Mouse (Mus musculus): ENCODE results near the gene Wnt6. TPM values are rescaled to one million over a fixed set of nuclear protein-coding genes. Genes with fewer than 3 reads are reported as not detected.

Wnt6 gene
- polyA plus RNA-seq, 1 experiment, result 8.9 TPM

- peak; percentile 33 to 62 for DNase-seq (ENCODE audit: extremely low spot score in 1 of 2, low spot score in 1 of 2)
Measured at GRCm38 (mm10) chr1:74773136-74773535, 1.4 kb downstream of the Wnt6 start.

GRCm38 (mm10) chr1:74774062-74774461 is 2.4 kb downstream of the Wnt6 start:
- no peak for DNase-seq (ENCODE audit: extremely low spot score in 1 of 2, low spot score in 1 of 2)

- no peak for DNase-seq (ENCODE audit: extremely low spot score in 1 of 2, low spot score in 1 of 2)
Measured at GRCm38 (mm10) chr1:74775816-74776215, 4.1 kb downstream of the Wnt6 start.

- no peak for DNase-seq (ENCODE audit: extremely low spot score in 1 of 2, low spot score in 1 of 2)
Measured at GRCm38 (mm10) chr1:74778934-74779486, 7.3 kb downstream of the Wnt6 start.

GRCm38 (mm10) chr1:74782045-74782444 is 10.4 kb downstream of the Wnt6 start:
- no peak for DNase-seq (ENCODE audit: extremely low spot score in 1 of 2, low spot score in 1 of 2)

GRCm38 (mm10) chr1:74783554-74783953 is 11.9 kb downstream of the Wnt6 start:
- DNase-seq (ENCODE audit: extremely low spot score in 1 of 2, low spot score in 1 of 2), result no peak

GRCm38 (mm10) chr1:74784041-74784759 is 12.5 kb downstream of the Wnt6 start:
- peak in 1 of 2 experiments; percentile 65 for DNase-seq (ENCODE audit: extremely low spot score in 1 of 2, low spot score in 1 of 2)

GRCm38 (mm10) chr1:74787846-74788245 is 16.2 kb downstream of the Wnt6 start:
- DNase-seq (ENCODE audit: extremely low spot score in 1 of 2, low spot score in 1 of 2), result peak in 1 of 2 experiments; percentile 97

- DNase-seq (ENCODE audit: extremely low spot score in 1 of 2, low spot score in 1 of 2), result no peak
Measured at GRCm38 (mm10) chr1:74788603-74789176, 17.0 kb downstream of the Wnt6 start.

- DNase-seq (ENCODE audit: extremely low spot score in 1 of 2, low spot score in 1 of 2), result no peak
Measured at GRCm38 (mm10) chr1:74790095-74790494, 18.4 kb downstream of the Wnt6 start.

GRCm38 (mm10) chr1:74791249-74791648 is 19.6 kb downstream of the Wnt6 start, which contains the start of gene Wnt10a:
Wnt10a (plus strand) TSS chr1:74791516.
- no peak for DNase-seq (ENCODE audit: extremely low spot score in 1 of 2, low spot score in 1 of 2)

GRCm38 (mm10) chr1:74792831-74793660 is 21.4 kb downstream of the Wnt6 start:
- peak in 1 of 2 experiments; percentile 61 for DNase-seq (ENCODE audit: extremely low spot score in 1 of 2, low spot score in 1 of 2)

GRCm38 (mm10) chr1:74794487-74795144 is 22.9 kb downstream of the Wnt6 start:
- no peak for DNase-seq (ENCODE audit: extremely low spot score in 1 of 2, low spot score in 1 of 2)

GRCm38 (mm10) chr1:74795145-74795529 is 23.4 kb downstream of the Wnt6 start:
- DNase-seq (ENCODE audit: extremely low spot score in 1 of 2, low spot score in 1 of 2), result no peak

- DNase-seq (ENCODE audit: extremely low spot score in 1 of 2, low spot score in 1 of 2), result no peak
Measured at GRCm38 (mm10) chr1:74797459-74797858, 25.8 kb downstream of the Wnt6 start.

- DNase-seq (ENCODE audit: extremely low spot score in 1 of 2, low spot score in 1 of 2), result peak in 1 of 2 experiments; percentile 75
Measured at GRCm38 (mm10) chr1:74800424-74800888, 28.8 kb downstream of the Wnt6 start.

- DNase-seq (ENCODE audit: extremely low spot score in 1 of 2, low spot score in 1 of 2), result no peak
Measured at GRCm38 (mm10) chr1:74801631-74802140, 30.0 kb downstream of the Wnt6 start.

GRCm38 (mm10) chr1:74802795-74803656 is 31.3 kb downstream of the Wnt6 start:
- DNase-seq (ENCODE audit: extremely low spot score in 1 of 2, low spot score in 1 of 2), result peak in 1 of 2 experiments; percentile 74

GRCm38 (mm10) chr1:74804211-74804870 is 32.6 kb downstream of the Wnt6 start:
- no peak for DNase-seq (ENCODE audit: extremely low spot score in 1 of 2, low spot score in 1 of 2)
